Mouse (Mus musculus): ENCODE results near the gene Phf10.
A peak's percentile ranks its signal among the peaks of the same experiment; 100 is the strongest.
"Not testable (repeated sequence)": the region's sequence is repeated elsewhere in the genome, so short reads cannot be mapped to it uniquely, and the experiment has no call there.

The Phf10 gene

DNA sequence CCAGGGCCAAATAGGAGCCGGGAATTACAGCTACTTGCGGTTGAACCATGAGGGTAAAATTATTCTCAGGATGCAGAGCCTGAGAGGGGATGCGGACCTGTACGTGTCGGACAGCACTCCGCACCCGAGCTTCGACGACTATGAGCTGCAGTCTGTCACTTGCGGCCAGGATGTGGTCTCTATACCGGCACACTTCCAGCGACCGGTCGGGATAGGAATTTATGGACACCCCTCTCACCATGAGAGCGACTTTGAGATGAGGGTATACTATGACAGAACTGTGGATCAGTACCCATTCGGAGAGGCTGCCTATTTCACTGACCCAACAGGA lies 17.4 kb downstream of the Phf10 start:
- no peak; the same call in 1 of the 2 replicates for ATAC-seq (ENCODE audit: insufficient number of reproducible peaks, low FRiP score, low TSS enrichment)

GRCm38 (mm10) chr17:14943009-14943728 lies 17.9 kb downstream of the Phf10 start, which contains the start of the genes Wdr27 and 1600012H06Rik:
Gene Wdr27 (minus strand): TSS chr17:14943158.
Gene 1600012H06Rik (plus strand): TSS chr17:14943184.
- peak; percentile 99 for ATAC-seq (ENCODE audit: insufficient number of reproducible peaks, low FRiP score, low TSS enrichment)

DNA sequence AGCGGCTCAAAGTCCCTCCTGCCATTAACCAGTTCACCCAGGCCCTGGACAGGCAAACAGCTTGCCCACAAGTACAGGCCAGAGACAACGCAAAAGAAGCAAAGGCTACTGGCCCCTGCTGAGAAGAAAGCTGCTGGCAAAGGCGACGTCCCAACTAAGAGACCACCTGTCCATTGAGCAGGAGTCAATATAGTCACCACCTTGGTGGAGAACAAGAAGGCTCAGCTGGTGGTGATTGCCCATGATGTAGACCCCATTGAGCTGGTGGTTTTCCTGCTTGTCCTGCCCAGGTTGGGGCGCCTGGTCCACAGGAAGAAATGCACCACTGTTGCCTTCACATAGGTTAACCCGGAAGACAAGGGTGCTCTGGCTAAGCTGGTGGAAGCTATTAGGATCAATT lies 18.9 kb downstream of the Phf10 start:
- not testable (repeated sequence) for ATAC-seq (ENCODE audit: insufficient number of reproducible peaks, low FRiP score, low TSS enrichment)

DNA sequence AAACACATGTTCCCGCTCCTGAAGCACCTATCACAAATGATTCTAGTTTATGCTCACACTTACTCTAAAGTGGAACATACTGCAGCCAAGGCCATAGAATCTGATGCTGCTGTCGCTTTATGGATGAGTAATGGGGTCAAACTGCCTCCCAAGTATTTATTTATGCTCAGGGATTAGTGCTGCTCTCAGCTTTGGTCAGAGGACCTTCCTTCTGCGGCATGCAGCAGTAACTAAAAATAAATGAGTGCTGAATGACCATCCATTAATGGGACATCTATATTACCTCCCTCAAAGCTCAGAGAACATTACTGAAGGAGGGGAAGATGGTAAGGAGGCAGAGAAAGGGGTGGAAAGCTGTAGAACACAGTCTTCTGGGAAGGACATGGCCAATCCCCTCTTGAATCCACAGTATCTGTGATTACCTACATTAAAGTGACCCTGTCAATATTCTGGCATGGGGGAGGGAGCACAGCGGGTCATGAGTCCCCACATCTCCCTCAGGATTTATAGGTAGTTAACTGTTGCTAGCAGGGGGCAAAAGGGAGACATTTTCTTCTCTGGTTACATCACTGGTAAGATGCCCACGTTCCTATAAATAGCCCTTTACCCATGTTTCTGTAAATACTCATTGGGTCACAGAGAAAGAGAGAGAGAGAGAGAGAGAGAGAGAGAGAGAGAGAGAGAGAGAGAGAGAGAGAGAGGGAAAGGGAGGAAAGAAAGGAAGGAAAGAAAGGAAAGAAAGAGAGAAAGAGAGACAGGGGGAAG lies 25.1 kb downstream of the Phf10 start:
- no peak for ATAC-seq (ENCODE audit: insufficient number of reproducible peaks, low FRiP score, low TSS enrichment)

GRCm38 (mm10) chr17:14935280-14935679 lies 25.8 kb downstream of the Phf10 start:
- ATAC-seq (ENCODE audit: insufficient number of reproducible peaks, low FRiP score, low TSS enrichment) = not testable (repeated sequence)

DNA sequence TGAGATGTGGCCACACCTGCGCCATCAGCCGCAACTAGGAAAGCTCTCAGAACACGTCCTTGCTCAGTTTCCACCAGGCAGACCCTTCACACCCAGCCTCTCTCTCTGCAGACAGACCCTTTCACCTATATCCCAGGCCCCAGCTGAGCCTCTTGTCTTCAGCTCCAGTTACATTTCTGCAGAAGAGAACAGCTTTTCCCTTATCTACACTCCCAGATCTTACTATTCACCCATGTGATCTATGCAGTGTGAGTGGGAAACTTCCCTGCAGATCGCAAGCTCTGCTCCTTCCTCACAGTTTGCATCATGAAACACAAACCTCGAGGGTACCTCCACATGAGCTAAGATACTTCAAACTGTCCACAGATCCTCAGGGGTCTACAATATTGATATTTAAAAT lies 29.6 kb downstream of the Phf10 start:
- ATAC-seq (ENCODE audit: insufficient number of reproducible peaks, low FRiP score, low TSS enrichment) = no peak

DNA sequence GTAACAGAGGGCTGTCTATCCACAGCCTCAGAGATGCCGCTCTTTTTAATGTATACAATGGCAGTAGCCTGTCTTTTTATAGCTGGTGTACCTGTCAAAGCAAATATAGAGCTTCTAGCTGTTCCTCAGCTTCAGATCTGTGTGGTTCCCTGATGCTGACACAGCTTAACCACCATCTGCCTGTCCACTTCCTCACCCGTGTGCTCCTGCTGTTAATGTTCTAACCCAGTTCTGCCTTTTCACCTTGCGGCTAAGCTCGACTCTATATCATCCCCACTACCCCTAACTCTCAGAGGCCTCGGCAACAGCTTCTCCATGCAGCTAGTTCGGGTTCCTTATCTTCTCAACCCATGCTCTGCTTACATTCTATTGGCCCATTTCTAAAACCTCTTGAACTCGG lies 30.4 kb downstream of the Phf10 start:
- no peak for ATAC-seq (ENCODE audit: insufficient number of reproducible peaks, low FRiP score, low TSS enrichment)

GRCm38 (mm10) chr17:14928631-14929030 lies 32.4 kb downstream of the Phf10 start:
- ATAC-seq (ENCODE audit: insufficient number of reproducible peaks, low FRiP score, low TSS enrichment) = no peak

GRCm38 (mm10) chr17:14927644-14928218 lies 33.3 kb downstream of the Phf10 start:
- ATAC-seq (ENCODE audit: insufficient number of reproducible peaks, low FRiP score, low TSS enrichment) = no peak

DNA sequence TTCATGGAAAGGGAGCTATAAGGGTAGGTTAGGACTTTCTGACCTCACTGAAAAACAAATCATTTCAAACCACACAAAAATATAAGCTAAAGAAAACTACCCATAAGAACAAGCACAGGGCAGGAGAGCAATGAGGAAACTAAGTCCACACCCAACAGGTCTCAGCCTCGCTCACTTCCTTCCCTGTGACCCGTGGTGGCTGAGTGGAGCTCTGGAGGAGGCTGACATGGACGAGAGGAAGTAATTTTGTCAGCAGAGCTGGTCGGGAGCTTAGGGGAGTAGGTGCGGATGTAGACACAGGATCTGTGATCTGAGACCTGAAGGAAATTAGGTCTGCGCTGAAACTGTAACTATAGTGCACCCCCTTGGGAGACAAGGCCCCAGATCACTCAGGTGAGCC lies 39.5 kb downstream of the Phf10 start:
- no peak for ATAC-seq (ENCODE audit: insufficient number of reproducible peaks, low FRiP score, low TSS enrichment)

DNA sequence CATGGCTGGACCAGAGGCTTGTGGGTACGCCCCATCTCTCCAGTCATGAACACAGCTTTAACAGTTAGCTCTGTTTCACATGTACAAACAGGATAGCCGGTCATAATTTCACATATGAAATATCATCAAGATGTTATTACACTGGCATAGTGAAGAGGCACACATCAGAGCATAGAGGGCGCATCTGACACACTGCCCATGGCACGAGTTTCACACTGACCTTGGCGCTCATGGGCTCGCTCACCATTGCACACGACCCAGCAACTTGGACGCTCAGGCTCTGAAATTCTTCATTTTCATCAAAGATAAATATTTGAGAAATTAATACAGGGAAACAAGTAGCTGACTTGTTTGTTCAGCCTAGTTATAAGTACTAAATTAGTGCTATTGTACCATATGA lies 43.2 kb downstream of the Phf10 start:
- ATAC-seq (ENCODE audit: insufficient number of reproducible peaks, low FRiP score, low TSS enrichment) = no peak

DNA sequence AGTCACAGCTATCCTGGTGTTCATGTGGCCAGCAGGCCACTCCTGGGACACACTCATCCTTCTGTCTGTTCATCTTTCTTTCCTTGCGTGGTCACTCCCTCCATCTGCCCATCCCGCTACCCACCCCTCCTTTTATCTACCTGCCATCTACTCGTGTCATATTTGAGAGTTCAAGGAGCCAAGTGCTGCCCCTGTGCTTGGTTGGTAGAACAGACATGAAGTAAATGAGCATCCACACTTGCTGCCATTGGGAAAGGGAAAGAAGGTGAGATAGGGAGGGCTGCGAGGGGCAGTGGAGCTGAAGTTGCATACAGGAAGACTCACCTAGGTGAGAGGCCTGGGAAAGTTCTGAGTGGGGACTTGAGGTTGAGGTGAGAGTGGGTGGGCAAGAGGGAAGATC lies 46.7 kb downstream of the Phf10 start:
- no peak for ATAC-seq (ENCODE audit: insufficient number of reproducible peaks, low FRiP score, low TSS enrichment)

DNA sequence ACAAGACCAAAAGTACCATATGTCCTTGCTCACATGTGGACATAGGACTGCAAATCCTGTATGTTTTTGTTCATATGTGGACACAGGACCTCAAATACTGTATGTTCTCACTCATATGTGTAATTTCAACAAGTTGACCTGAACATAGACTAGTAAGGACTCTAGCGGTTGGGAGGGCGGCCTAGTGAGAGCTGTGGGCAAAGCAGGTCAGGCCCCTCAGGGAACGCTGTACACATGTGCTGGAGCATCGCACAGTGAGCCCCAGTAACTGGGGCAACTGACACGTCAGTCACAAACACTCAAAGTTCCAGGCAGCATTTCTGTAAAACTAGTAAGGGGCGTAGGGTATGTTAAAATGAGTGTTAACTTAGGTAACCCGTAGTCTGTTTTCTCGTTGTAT lies 48.1 kb downstream of the Phf10 start:
- no peak for ATAC-seq (ENCODE audit: insufficient number of reproducible peaks, low FRiP score, low TSS enrichment)

GRCm38 (mm10) chr17:14912420-14912819 lies 48.7 kb downstream of the Phf10 start:
- ATAC-seq (ENCODE audit: insufficient number of reproducible peaks, low FRiP score, low TSS enrichment) = no peak

- no peak for ATAC-seq (ENCODE audit: insufficient number of reproducible peaks, low FRiP score, low TSS enrichment)
Measured at GRCm38 (mm10) chr17:14910771-14911170, 50.3 kb downstream of the Phf10 start.

- no peak for ATAC-seq (ENCODE audit: insufficient number of reproducible peaks, low FRiP score, low TSS enrichment)
Measured at GRCm38 (mm10) chr17:14909331-14909730, 51.7 kb downstream of the Phf10 start.

DNA sequence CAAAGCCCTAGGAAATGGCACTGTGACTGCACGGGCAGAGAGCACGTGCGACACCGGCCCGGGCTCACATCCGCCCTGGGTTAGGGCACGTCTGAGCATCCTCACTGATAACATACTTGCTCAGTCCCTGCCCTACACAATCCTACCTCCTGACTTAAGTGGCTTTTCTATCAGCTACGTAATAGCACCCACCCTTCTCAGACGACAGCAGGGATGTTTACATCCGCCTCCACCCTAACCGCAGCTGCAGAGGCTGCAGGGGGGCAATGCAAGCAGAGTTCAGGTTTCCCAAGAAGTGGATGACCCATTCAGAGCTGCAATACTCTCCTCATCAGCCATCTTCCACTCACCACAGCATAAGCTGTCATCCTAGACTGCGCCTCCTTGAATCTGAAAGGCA lies 53.9 kb downstream of the Phf10 start:
- no peak for ATAC-seq (ENCODE audit: insufficient number of reproducible peaks, low FRiP score, low TSS enrichment)

- no peak for ATAC-seq (ENCODE audit: insufficient number of reproducible peaks, low FRiP score, low TSS enrichment)
Measured at GRCm38 (mm10) chr17:14906611-14907010, 54.5 kb downstream of the Phf10 start.

DNA sequence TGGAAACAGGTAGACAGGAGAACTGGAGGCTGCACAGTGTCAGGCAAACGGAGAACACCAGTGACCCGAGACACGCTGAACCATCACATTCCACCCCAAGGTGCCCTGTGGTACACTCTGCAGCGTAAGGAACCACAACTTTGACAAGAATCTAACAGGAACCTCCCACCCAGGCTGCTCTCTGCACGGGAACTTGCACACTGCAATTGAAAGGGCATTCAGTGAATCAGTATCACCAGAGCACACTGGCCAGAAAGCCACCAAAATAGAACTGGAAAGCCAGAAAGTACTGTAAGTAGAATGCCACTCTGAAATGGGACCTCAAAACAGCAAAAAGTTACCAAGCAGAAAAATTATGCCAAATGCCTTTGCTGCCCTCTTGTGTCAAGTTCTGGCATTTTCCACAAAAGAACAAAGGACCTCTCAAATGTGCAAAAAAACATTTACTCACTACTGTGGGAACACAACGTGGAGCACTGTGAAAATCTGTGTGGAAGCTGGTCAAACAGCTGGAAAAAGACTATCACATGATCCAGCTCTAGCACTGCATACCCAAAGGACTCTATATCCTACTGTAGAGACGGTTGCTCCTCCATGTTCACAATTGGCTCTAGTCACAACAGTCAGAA lies 56.3 kb downstream of the Phf10 start:
- ATAC-seq (ENCODE audit: insufficient number of reproducible peaks, low FRiP score, low TSS enrichment) = no peak

DNA sequence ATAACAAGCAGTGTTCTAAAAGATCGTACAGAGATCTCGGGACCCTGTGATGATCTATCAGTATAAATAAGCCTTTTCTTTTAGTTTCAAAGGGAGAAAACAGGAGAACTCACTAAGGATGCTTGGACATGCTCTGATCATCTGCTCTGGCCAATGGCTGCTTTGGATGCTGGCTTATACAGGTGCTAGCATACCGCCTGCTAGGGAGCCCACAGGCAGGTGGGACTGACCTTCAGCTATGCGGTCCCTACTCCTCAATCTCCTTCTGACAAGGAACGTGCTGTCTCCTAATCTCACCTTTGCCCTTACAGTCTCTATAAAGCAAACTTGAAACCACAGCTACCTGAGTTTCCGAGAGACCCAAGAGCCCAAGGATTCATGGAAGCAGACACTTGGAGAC lies 56.9 kb downstream of the Phf10 start:
- no peak for ATAC-seq (ENCODE audit: insufficient number of reproducible peaks, low FRiP score, low TSS enrichment)

DNA sequence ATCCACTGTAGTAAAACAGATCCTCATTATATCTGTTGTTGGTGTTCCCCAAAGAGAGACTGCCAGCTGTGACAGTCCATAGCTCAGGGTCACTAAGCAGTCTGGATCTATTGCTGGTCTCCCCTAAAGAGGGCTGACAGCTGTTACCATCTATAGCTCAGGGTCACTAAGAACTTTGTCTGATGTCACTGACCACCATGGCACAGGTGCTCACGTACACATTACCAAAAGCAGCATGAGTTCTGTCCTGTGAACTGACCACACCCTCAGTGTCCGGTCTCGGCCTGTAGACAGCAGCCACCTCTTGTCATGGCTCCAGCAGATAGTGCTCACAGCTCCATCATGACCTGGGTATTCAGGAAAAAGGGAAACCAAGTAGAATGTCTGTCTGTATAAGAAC lies 57.9 kb downstream of the Phf10 start:
- ATAC-seq (ENCODE audit: insufficient number of reproducible peaks, low FRiP score, low TSS enrichment) = no peak

Data from cerebellum, adult (tissue).